Mouse (Mus musculus) layer of hippocampus, postnatal 14 days (tissue): ENCODE data around the gene Tmem104. TPM values are rescaled to one million over a fixed set of nuclear protein-coding genes. Genes with fewer than 3 reads are reported as not detected.

Source experiments
- DNase-seq, 2 experiments: peaks; one replicate each; pipeline ENCODE4 v3.0.0; 2021 to 2022; ENCODE audit warnings: low spot score in 2 of 2, mixed read lengths in 1 of 2
- total RNA-seq, 2 experiments: library from RNA; stranded (reverse); gene quantifications; 2 replicates each; pipeline ENCODE4 v1.2.3; 2021

The Tmem104 gene
- total RNA-seq, 2 experiments from 2014 or later: 15.0 to 21.2 TPM

DNA sequence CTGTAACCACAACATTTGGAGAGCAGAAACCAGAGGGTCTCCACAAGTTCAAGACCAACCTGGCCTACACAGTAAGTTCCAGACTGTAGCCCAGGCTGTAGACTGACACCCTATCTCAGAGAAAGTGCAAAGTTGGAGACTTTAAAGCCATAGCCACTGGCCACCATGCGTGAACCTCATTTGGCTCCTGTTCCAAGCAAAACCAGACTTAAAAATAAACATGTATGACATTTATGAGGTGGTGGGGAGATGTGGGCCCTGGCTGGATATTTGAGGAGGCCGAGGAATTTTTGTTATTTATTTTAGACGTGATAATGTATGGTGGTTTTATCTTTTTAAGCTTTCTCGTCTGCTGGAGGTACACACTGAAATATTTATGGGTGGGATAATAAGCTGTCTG is 71.8 kb downstream of the Tmem104 start:
- DNase-seq: no peak

- DNase-seq: no peak
Observed at GRCm38 (mm10) chr11:115262954-115263353, 75.7 kb downstream of the Tmem104 start.

DNA sequence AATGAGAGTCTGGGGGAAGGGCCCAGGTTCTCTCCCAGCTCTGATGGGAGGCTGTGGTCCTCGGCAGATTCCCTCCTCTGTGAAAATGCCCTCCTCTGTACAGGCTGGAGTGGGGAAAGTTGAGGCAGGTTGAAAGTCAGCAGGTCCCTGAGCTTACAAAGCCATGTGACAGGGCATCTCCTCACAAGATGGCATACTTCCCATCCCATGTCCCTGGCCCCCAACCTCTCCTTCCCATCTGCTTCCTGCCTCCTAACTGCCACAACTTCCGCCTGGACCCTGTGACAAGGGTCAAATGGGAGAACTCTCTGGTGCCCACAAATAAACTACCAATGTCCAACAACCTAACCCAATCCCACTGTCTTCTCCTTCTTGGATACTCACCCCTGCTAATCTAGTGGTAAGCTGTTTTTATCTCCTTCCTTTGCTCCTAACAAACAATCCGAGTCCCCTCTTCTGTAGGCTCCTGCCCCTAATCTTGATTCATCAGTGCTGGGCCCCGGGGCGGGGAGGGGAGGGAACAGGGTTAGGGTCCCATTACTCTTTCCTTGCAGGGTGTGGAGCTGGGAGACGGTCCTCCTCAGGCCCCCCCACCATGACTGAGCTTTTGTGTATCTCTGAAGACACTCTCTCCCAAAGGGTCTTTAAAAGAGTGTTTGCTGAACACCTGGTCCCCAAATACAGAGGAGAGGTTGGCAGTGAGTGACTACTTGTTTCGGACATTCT is 77.0 kb downstream of the Tmem104 start:
- no peak for DNase-seq

DNA sequence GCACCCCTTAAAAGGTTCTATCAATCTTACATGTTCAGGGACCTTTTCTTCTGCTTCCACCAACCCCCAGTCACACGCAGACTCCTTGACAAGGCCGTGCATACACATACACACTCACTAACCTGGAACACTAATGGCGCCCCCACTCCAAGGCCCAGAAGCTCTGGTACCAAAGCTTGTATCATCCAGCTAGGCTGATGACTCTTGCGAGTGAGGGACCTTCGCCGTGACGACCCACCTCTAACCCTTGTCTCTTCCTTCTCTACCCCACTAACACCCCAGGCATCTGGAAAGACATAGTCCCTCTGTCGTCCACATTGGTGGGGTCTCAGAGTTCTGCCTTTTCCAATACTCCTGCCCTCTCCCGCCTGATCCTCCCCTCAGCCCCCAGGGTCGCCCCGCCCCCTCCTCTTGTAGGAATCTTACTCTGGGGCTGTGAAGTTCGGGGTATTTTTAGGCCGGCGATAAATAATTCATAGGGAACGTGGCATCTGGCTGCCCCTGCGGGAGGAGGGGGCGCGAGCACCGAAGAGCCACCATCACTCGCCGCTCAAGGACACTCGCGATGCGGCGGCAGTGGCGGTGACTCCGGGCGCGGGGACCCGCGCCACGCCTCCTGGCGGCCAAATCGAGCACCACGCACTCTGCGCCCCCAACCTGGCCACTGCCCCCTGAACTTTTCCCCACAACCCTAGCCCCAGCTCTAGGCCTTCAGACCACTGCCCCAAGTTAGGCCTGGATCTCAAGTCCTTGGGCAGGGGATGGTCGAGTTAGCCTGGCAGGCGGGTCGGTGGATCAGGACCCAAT is 77.8 kb downstream of the Tmem104 start:
- no peak for DNase-seq

DNA sequence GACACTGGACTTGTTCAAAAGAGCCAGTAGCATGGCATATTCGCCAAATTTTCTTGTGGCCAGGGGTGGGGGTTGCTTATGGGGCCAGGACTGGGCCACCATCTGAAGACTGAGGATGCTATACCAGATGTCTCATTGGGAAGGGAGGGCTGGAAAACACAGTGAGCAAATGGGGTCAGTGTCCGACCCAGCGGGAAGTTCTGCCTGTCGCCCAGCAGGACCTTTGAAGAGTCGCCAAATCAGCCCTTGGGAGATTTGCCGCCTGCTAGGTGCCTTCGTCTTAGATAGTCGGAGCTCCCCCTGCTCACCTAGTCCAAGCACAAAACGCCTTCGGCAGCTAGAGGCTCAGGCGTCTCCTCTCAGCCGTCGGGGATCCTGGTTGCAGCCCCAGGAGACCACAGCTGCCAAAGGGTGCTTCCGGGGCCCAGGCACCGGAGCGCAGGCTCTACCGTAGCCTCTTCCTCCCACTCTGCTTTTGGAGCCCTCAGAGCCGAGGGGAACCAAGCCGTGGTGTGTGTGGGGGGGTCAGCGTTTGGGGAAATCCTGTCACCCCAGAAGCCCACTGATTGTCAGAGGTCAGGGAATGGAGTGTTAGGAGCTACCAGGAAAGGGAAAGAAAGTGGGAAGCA is 78.6 kb downstream of the Tmem104 start:
- no peak for DNase-seq

GRCm38 (mm10) chr11:115266400-115266778 is 79.1 kb downstream of the Tmem104 start:
- no peak for DNase-seq

DNA sequence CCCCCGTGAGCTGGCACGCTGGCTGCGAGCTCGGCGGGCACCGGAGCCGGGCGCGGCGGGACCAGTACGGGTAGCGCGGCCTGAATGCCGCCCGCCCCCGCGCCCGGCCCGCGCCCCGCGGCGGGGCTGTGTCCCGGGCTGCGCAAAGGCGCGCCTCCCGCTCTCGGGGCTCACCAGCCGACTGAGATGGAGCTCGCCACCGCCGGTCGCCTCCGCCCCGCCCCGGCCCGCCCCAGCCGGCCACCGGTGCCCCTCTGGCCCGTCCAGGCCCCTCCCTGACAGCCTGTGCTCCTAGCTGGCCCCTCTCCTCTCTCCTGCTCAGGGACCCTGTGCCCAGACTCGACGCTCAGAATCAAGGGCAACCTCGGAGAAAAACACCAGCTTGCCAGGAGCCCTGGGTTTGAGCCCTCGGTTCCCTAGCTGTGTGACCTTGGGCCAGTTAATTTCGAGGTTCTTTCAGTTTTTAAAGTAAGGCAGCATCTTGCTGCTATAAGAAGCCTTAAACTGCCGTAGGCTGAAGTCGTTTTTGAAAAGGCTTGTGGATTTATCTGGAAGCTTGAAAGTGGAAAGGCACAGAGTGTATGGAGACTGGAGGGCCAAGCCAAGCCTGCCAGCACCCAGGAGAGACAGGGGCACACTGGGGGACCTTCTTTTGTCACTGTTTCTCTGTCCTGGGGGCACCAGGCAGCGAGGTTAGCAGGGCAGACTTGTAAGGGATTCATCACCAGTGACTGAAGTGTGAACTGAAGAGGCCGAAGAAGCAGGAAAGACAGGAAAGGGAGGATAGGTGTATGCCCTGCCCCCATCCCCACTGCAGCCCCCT is 80.0 kb downstream of the Tmem104 start, which contains the start of gene Grin2c:
Grin2c (minus strand) TSS at position 183 of the 823 bp plus-strand sequence.
- no peak for DNase-seq

- no peak for DNase-seq
Observed at GRCm38 (mm10) chr11:115267958-115268357, 80.7 kb downstream of the Tmem104 start.

DNA sequence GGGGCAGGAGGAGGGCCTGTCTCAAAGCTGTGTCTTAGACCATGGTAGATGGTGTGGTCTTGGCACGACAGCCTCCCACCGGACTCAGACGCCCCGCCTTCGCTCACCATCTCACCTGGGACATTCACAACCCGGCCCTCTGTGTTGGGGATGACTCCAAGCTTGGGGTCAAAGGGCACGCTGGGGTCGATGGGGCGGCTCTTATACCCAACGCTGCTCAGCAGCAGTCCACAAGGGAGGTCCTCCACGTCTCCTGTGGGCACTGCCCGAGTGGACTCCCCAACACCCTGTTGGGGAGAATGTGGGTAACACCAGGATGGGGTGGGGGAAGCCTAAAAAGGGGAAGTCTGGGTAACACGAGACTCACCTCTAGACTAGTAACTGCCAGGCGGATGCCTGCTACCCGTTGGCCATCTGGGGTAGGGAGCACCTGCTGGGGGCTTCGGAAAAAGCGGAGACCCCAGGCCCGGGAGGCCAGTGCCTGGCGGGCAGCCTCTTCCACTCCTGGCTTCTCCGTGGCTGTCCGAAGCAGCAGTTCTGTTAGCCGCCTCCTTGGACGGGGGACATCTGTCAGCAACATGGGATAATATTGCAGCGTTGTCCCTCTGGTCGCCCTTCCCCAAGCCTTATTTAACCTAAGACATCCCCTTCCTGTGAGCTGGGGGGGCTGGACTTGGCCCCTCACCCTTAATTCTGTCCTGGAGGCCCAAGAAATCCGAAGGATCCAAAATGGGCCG is 82.2 kb downstream of the Tmem104 start:
- no peak for DNase-seq

- peak; percentile 87 to 89 for DNase-seq
Observed at GRCm38 (mm10) chr11:115270148-115270861, 83.0 kb downstream of the Tmem104 start.

GRCm38 (mm10) chr11:115271052-115271451 is 83.8 kb downstream of the Tmem104 start:
- no peak for DNase-seq

- no peak for DNase-seq
Observed at GRCm38 (mm10) chr11:115271481-115271880, 84.2 kb downstream of the Tmem104 start.

- DNase-seq: no peak
Observed at GRCm38 (mm10) chr11:115272894-115273498, 85.7 kb downstream of the Tmem104 start.

DNA sequence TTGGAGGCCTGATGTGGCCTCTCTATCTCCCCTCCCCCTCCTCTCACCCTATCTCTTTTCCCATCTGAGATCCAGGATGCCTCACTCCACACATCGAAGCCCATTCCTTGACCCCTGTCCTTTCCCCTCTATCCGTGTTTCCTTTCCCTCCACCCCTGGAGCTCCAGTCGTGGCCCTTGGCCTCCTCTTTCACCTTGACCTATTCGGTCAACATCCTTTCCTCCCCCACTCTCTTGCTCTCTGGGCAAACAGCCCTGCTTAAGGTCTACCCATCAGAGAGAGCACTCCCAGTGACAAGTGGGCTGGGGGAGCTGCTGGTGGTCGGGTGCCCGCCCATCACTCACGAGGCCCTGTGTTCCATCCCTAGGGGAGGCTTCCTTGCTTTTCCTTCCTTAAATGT is 86.4 kb downstream of the Tmem104 start:
- DNase-seq: no peak

- no peak for DNase-seq
Observed at GRCm38 (mm10) chr11:115274178-115274577, 86.9 kb downstream of the Tmem104 start.

DNA sequence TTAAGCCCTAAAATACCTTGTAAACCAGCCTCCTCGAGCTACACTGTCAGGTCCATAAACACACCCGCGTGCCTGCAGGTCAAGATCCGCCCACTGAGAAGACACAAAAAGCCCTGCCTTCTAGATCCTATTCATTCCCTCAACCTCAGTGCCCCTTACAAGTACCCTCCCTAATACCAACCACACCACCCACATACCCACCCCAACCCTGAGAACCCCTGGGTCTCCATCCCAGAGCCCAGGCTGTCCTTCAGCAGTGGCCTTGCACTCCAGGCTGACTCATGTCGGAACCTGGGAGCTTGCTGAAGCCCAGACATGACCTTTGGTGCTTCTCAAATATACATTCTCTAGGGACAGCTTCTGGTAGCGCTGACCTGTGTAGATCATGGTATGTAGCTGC is 87.5 kb downstream of the Tmem104 start:
- no peak for DNase-seq

GRCm38 (mm10) chr11:115275509-115275908 is 88.2 kb downstream of the Tmem104 start:
- DNase-seq: no peak

GRCm38 (mm10) chr11:115275954-115276353 is 88.7 kb downstream of the Tmem104 start:
- DNase-seq: no peak
